Mouse (Mus musculus) myocyte (in vitro differentiated cells): Measurements from ENCODE around the gene Smco3. TPM values are rescaled to one million over a fixed set of nuclear protein-coding genes. Genes with fewer than 3 reads are reported as not detected.
A peak's percentile ranks its signal among the peaks of the same experiment; 100 is the strongest.
"Not testable (repeated sequence)": the region's sequence is repeated elsewhere in the genome, so short reads cannot be mapped to it uniquely, and the experiment has no call there.

ENCODE experiments used
- H3K27me3 ChIP-seq: one replicate; pipeline ENCODE4 v1.6.1; 2011; ENCODE audit not compliant: control insufficient read depth, insufficient read depth, insufficient read length
- H3K36me3 ChIP-seq: one replicate; pipeline ENCODE4 v1.6.1; 2011; ENCODE audit not compliant: control insufficient read depth, insufficient read depth
- H3K4me2 ChIP-seq: one replicate; pipeline ENCODE4 v1.6.1; 2011; ENCODE audit warnings: low read depth, control low read depth
- H3K4me3 ChIP-seq: one replicate; pipeline ENCODE4 v1.5.1; 2011; ENCODE audit warnings: mild to moderate bottlenecking, control low read depth, moderate library complexity
- H3K79me2 ChIP-seq: one replicate; pipeline ENCODE4 v1.6.1; 2011; ENCODE audit not compliant: control insufficient read depth, insufficient read depth
- H3ac ChIP-seq: one replicate; pipeline ENCODE4 v1.6.1; 2011; ENCODE audit not compliant: control insufficient read depth, insufficient read length
- CEBPB ChIP-seq: IDR thresholded peaks from 2 replicates; pipeline ENCODE4 v1.6.1; 2011; ENCODE audit warnings: mild to moderate bottlenecking, moderate library complexity; ENCODE audit not compliant: poor library complexity, insufficient read depth, severe bottlenecking
- E2F4 ChIP-seq: IDR thresholded peaks from one replicate; pipeline ENCODE4 v1.6.1; 2011; ENCODE audit warnings: mild to moderate bottlenecking, control low read depth, moderate library complexity; ENCODE audit not compliant: insufficient read depth
- MAX ChIP-seq: IDR thresholded peaks from one replicate; pipeline ENCODE4 v1.6.1; 2011; ENCODE audit warnings: low read depth, mild to moderate bottlenecking, control low read depth
- MYOD1 ChIP-seq, 3 experiments: IDR thresholded peaks; one replicate each; pipeline ENCODE4 v1.6.1; 2011; ENCODE audit warnings: control low read depth in 2 of 3, low read depth in 2 of 3, mild to moderate bottlenecking in 2 of 3, moderate library complexity in 1 of 3; ENCODE audit not compliant: insufficient read length in 2 of 3, control insufficient read depth in 1 of 3
- MYOG ChIP-seq, 3 experiments: IDR thresholded peaks; one replicate each; pipeline ENCODE4 v1.6.1; 2011; ENCODE audit warnings: control low read depth in 2 of 3, low read depth in 2 of 3, mild to moderate bottlenecking in 2 of 3; ENCODE audit not compliant: insufficient read length in 2 of 3, control insufficient read depth in 1 of 3, insufficient read depth in 1 of 3
- POLR2A ChIP-seq: IDR thresholded peaks from one replicate; pipeline ENCODE4 v1.6.1; 2011; ENCODE audit warnings: low read depth, mild to moderate bottlenecking, control low read depth, moderate library complexity; ENCODE audit not compliant: insufficient read length
- POLR2AphosphoS2 ChIP-seq: IDR thresholded peaks from one replicate; pipeline ENCODE4 v1.6.1; 2011; ENCODE audit warnings: low read depth, control low read depth; ENCODE audit not compliant: insufficient read length
- REST ChIP-seq: IDR thresholded peaks from one replicate; pipeline ENCODE4 v1.6.1; 2011; ENCODE audit warnings: mild to moderate bottlenecking, control low read depth, moderate library complexity; ENCODE audit not compliant: insufficient read depth, insufficient read length
- SRF ChIP-seq: IDR thresholded peaks from one replicate; pipeline ENCODE4 v1.6.1; 2011; ENCODE audit warnings: low read depth; ENCODE audit not compliant: control insufficient read depth, insufficient read length
- TCF12 ChIP-seq: IDR thresholded peaks from one replicate; pipeline ENCODE4 v1.6.1; 2011; ENCODE audit warnings: mild to moderate bottlenecking, control low read depth; ENCODE audit not compliant: poor library complexity, insufficient read depth, severe bottlenecking
- TCF3 ChIP-seq: IDR thresholded peaks from one replicate; pipeline ENCODE4 v1.6.1; 2011; ENCODE audit warnings: low read depth, control low read depth; ENCODE audit not compliant: insufficient read length
- USF1 ChIP-seq: IDR thresholded peaks from one replicate; pipeline ENCODE4 v1.6.1; 2011; ENCODE audit warnings: low read depth, mild to moderate bottlenecking, control low read depth, moderate library complexity
- polyA plus RNA-seq: library from polyadenylated mRNA; unstranded; fragments of >200 nt; fragmentation: generic; extraction: Trizol; gene quantifications from one replicate; pipeline ENCODE4 v1.2.1, GENCODE M21; 2012; ENCODE audit warnings: missing spikeins

Gene Smco3
- 0.12 TPM for polyA plus RNA-seq

GRCm38 (mm10) chr6:136835352-136835751, at the start of gene Smco3:
Gene Smco3 (minus strand): TSS chr6:136835452.
- Histone ChIP-seq H3K79me2 (no peaks in the 10 kb centered on the region), H3K27me3 (no peaks in the 10 kb centered on the region), H3ac (no peak within 1 kb of the TSS), H3K4me2 (no peak within 1 kb of the TSS), H3K4me3 (no peak within 1 kb of the TSS), H3K36me3 (no peaks in the 10 kb centered on the region)
- TF ChIP-seq POLR2A = no peak
- TF ChIP-seq REST = no peak
- no peak for TF ChIP-seq MYOD1 (IDR thresholded peaks at IDR 0.05; ENCODE audit: control insufficient read depth in 1 of 3, insufficient read length in 2 of 3, low read depth in 2 of 3)
- TF ChIP-seq CEBPB = no peak
- no peak for TF ChIP-seq POLR2AphosphoS2

- H3K36me3 ChIP-seq, H3K27me3 ChIP-seq, H3ac ChIP-seq, H3K4me2 ChIP-seq, H3K4me3 ChIP-seq, H3K79me2 ChIP-seq: not testable (repeated sequence)
Measured at GRCm38 (mm10) chr6:136884766-136885165, 49.5 kb upstream of the Smco3 start.

GRCm38 (mm10) chr6:136883961-136884360, 48.7 kb upstream of the Smco3 start:
- H3K4me2 ChIP-seq = no peak overlapping the region
- H3K36me3 ChIP-seq = no peaks in the 10 kb centered on the region
- H3K27me3 ChIP-seq = no peaks in the 10 kb centered on the region
- H3K79me2 ChIP-seq = no peaks in the 10 kb centered on the region
- H3K4me3 ChIP-seq = no peak overlapping the region
- TF ChIP-seq MYOG (IDR thresholded peaks at IDR 0.05; ENCODE audit: control insufficient read depth in 1 of 3, insufficient read depth in 1 of 3, insufficient read length in 2 of 3, low read depth in 2 of 3) = no peak
- no peak overlapping the region for H3ac ChIP-seq

GRCm38 (mm10) chr6:136883431-136883915, 48.2 kb upstream of the Smco3 start:
- no peak overlapping the region for H3K4me2 ChIP-seq
- no peaks in the 10 kb centered on the region for H3K27me3 ChIP-seq
- TF ChIP-seq USF1 (no peak), REST (no peak), MYOG (IDR thresholded peaks at IDR 0.05; ENCODE audit: control insufficient read depth in 1 of 3, insufficient read depth in 1 of 3, insufficient read length in 2 of 3, low read depth in 2 of 3) (no peak), MAX (no peak), TCF12 (no peak), POLR2A (no peak), SRF (no peak), E2F4 (no peak), MYOD1 (IDR thresholded peaks at IDR 0.05; ENCODE audit: control insufficient read depth in 1 of 3, insufficient read length in 2 of 3, low read depth in 2 of 3) (no peak), CEBPB (no peak), TCF3 (no peak), POLR2AphosphoS2 (no peak)
- no peaks in the 10 kb centered on the region for H3K79me2 ChIP-seq
- no peaks in the 10 kb centered on the region for H3K36me3 ChIP-seq
- no peak overlapping the region for H3K4me3 ChIP-seq
- H3ac ChIP-seq = no peak overlapping the region

GRCm38 (mm10) chr6:136881678-136882077, 46.4 kb upstream of the Smco3 start:
- H3K4me2 ChIP-seq = no peak overlapping the region
- H3ac ChIP-seq = no peak overlapping the region
- no peak overlapping the region for H3K4me3 ChIP-seq
- H3K36me3 ChIP-seq = no peaks in the 10 kb centered on the region
- TF ChIP-seq SRF (no peak), CEBPB (no peak), MYOG (IDR thresholded peaks at IDR 0.05; ENCODE audit: control insufficient read depth in 1 of 3, insufficient read depth in 1 of 3, insufficient read length in 2 of 3, low read depth in 2 of 3) (no peak), E2F4 (no peak), REST (no peak), USF1 (no peak)
- no peaks in the 10 kb centered on the region for H3K27me3 ChIP-seq
- H3K79me2 ChIP-seq = no peaks in the 10 kb centered on the region

GRCm38 (mm10) chr6:136875670-136876069, 40.4 kb upstream of the Smco3 start, which contains the start of gene Mgp:
Gene Mgp (minus strand): TSS chr6:136875823.
- TF ChIP-seq REST (no peak), POLR2A (peak; percentile 51)
- no peak within 1 kb of the TSS for H3ac ChIP-seq
- peak within 1 kb of the TSS; percentile 5 for H3K4me3 ChIP-seq
- no peaks in the 10 kb centered on the region for H3K27me3 ChIP-seq
- no peaks in the 10 kb centered on the region for H3K36me3 ChIP-seq
- peak within 1 kb of the TSS; percentile 64 for H3K4me2 ChIP-seq
- H3K79me2 ChIP-seq = no peaks in the 10 kb centered on the region
